In genomic region chr7:26835059-26835458, GRCm38 (mm10) we compare ENCODE assay signal across 9 mouse cellular contexts. TPM values are rescaled to one million over a fixed set of nuclear protein-coding genes. Genes with fewer than 3 reads are reported as not detected.
"Had no signal": no experiment of that assay in that cellular context is flagged by ENCODE, and none has a peak within 500 bp of the region (broad histone marks: within the 10 kb centered on the region; RNA-seq: fewer than 3 reads in every experiment).

Gene Cyp2a5, plus strand, starts transcription at chr7:26835305.

RNA-seq across cellular contexts. Expression of gene Cyp2a5, which starts in this region (rescaled TPM):
- total RNA-seq: left cerebral cortex, postnatal 36 days; megakaryocyte-erythroid progenitor cell, adult 5-6 weeks had no signal
- polyA plus RNA-seq: intestine, embryonic 14.5 days; limb, embryonic 12.5 days; lung, embryonic 16.5 days; midbrain, embryonic 12.5 days; myocyte; neural tube, embryonic 11.5 days; small intestine, adult 2 months had no signal
